Comparison of ENCODE assay signal across 13 mouse cellular contexts in genomic region chr11:102611317-102611705, GRCm38 (mm10). TPM values are rescaled to one million over a fixed set of nuclear protein-coding genes. Genes with fewer than 3 reads are reported as not detected.
DNase-seq lines count a peak whose midpoint lies in the region; ATAC-seq and TF ChIP-seq lines count a peak whose summit lies in the region.
"Had no signal": no experiment of that assay in that cellular context is flagged by ENCODE, and none has a peak within 500 bp of the region (broad histone marks: within the 10 kb centered on the region; RNA-seq: fewer than 3 reads in every experiment).

No protein-coding gene starts in this region.

- H3K4me2 ChIP-seq in kidney, postnatal 0 days (ENCODE audit: low read length), result no peak overlapping the region
- H3K4me2 ChIP-seq in embryonic facial prominence, embryonic 11.5 days (ENCODE audit: low read depth, low read length), result no peak overlapping the region
- 0 out of 2 replicates have a peak overlapping the region, but pooled peaks have one; percentile 12 for H3K4me2 ChIP-seq in intestine, embryonic 16.5 days (ENCODE audit: low read depth, low read length)

- DNase-seq in heart, embryonic 10.5 days (ENCODE audit: low spot score), result no peak
- DNase-seq in heart, adult 18-20 months, result no peak
- no peak for DNase-seq in kidney, postnatal 0 days (ENCODE audit: low spot score)
- no peak for DNase-seq in kidney, adult 11 months
- DNase-seq in embryonic facial prominence, embryonic 11.5 days (ENCODE audit: low spot score), result no peak
- no peak for DNase-seq in ovary, postnatal 14 days (ENCODE audit: low spot score)
- DNase-seq in right cerebral cortex, postnatal 10 days (ENCODE audit: low spot score in 2 of 2), result no peak
- DNase-seq: lung, postnatal 36 days had no signal

- no peak overlapping the region for H3K9ac ChIP-seq in kidney, postnatal 0 days (ENCODE audit: low read depth, low read length)
- H3K9ac ChIP-seq in embryonic facial prominence, embryonic 11.5 days (replicated peaks; ENCODE audit: low read length), result peak overlapping the region; percentile 37
- H3K9ac ChIP-seq in intestine, embryonic 16.5 days (ENCODE audit: low read depth, low read length), result 0 out of 2 replicates have a peak overlapping the region, but pooled peaks have one; percentile 53

- WGBS in heart, embryonic 10.5 days, result 16% methylated on average over 6 of the region's 6 CpGs
- WGBS in kidney, postnatal 0 days, result 17% methylated on average over 6 of the region's 6 CpGs
- 3% methylated on average over 6 of the region's 6 CpGs for WGBS in embryonic facial prominence, embryonic 11.5 days
- 19% methylated on average over 6 of the region's 6 CpGs for WGBS in intestine, embryonic 16.5 days

- no peaks in the 10 kb centered on the region for H3K9me3 ChIP-seq in heart, embryonic 10.5 days
- H3K9me3 ChIP-seq in kidney, postnatal 0 days (replicated peaks; ENCODE audit: low read length), result no peaks in the 10 kb centered on the region
- no peaks in the 10 kb centered on the region for H3K9me3 ChIP-seq in embryonic facial prominence, embryonic 11.5 days (replicated peaks; ENCODE audit: control insufficient read depth, low read length)
- H3K9me3 ChIP-seq in intestine, embryonic 16.5 days (ENCODE audit: control insufficient read depth, low read length), result no peaks in the 10 kb centered on the region

- TF ChIP-seq CTCF in kidney, postnatal 0 days (IDR thresholded peaks at IDR 0.05; ENCODE audit: low read depth), result no peak

- H3K4me3 ChIP-seq in heart, embryonic 10.5 days, result peak overlapping the region; percentile 1; the same call in 1 of the 2 replicates
- H3K4me3 ChIP-seq in kidney, postnatal 0 days (replicated peaks; ENCODE audit: low read depth, low read length), result no peak overlapping the region
- H3K4me3 ChIP-seq in embryonic facial prominence, embryonic 11.5 days (ENCODE audit: low read depth, low read length), result no peak overlapping the region
- no peak overlapping the region for H3K4me3 ChIP-seq in intestine, embryonic 16.5 days (ENCODE audit: low read length)
- H3K4me3 ChIP-seq: left cerebral cortex, adult 2 months had no signal

- H3K27me3 ChIP-seq in heart, embryonic 10.5 days (ENCODE audit: insufficient read depth, poor library complexity, severe bottlenecking), result no peaks in the 10 kb centered on the region
- H3K27me3 ChIP-seq in kidney, postnatal 0 days (ENCODE audit: insufficient read depth, low read length), result no peaks in the 10 kb centered on the region
- no peaks in the 10 kb centered on the region for H3K27me3 ChIP-seq in embryonic facial prominence, embryonic 11.5 days (ENCODE audit: control insufficient read depth, insufficient read depth, low read length)
- H3K27me3 ChIP-seq in intestine, embryonic 16.5 days (replicated peaks; ENCODE audit: control insufficient read depth, insufficient read depth, low read length), result peaks cover under 1% of the 10 kb centered on the region; the same call in 1 of the 2 replicates

- ATAC-seq in kidney, postnatal 0 days (replicated peaks; ENCODE audit: low FRiP score, low read depth), result no peak; the same call in 1 of the 2 replicates
- ATAC-seq in embryonic facial prominence, embryonic 11.5 days (replicated peaks; ENCODE audit: insufficient number of reproducible peaks, low FRiP score, low TSS enrichment, low read depth), result 0 out of 2 replicates have a peak, but pooled peaks have one; percentile 11
- no peak for ATAC-seq in intestine, embryonic 16.5 days

- H3K4me1 ChIP-seq in heart, embryonic 10.5 days, result peaks cover 41% of the 10 kb centered on the region
- peaks cover 14% of the 10 kb centered on the region for H3K4me1 ChIP-seq in kidney, postnatal 0 days (replicated peaks; ENCODE audit: insufficient read depth, low read length)
- H3K4me1 ChIP-seq in embryonic facial prominence, embryonic 11.5 days (ENCODE audit: control insufficient read depth, insufficient read depth, low read length), result peaks cover 11% of the 10 kb centered on the region
- peaks cover 17% of the 10 kb centered on the region for H3K4me1 ChIP-seq in intestine, embryonic 16.5 days (ENCODE audit: control insufficient read depth, insufficient read depth, low read length)

- H3K27ac ChIP-seq in heart, embryonic 10.5 days, result peak overlapping the region; percentile 82
- peak overlapping the region; percentile 57; the same call in 1 of the 2 replicates for H3K27ac ChIP-seq in kidney, postnatal 0 days
- peak overlapping the region; percentile 68 for H3K27ac ChIP-seq in embryonic facial prominence, embryonic 11.5 days (replicated peaks; ENCODE audit: low read depth, low read length)
- peak overlapping the region; percentile 68; the same call in 1 of the 2 replicates for H3K27ac ChIP-seq in intestine, embryonic 16.5 days (ENCODE audit: low read length)
- H3K27ac ChIP-seq: left cerebral cortex, adult 2 months had no signal

- no peaks in the 10 kb centered on the region for H3K36me3 ChIP-seq in heart, embryonic 10.5 days
- H3K36me3 ChIP-seq in kidney, postnatal 0 days (ENCODE audit: insufficient read depth, low read length), result no peaks in the 10 kb centered on the region
- no peaks in the 10 kb centered on the region for H3K36me3 ChIP-seq in embryonic facial prominence, embryonic 11.5 days (replicated peaks; ENCODE audit: control insufficient read depth, insufficient read depth, low read depth, low read length)
- H3K36me3 ChIP-seq in intestine, embryonic 16.5 days (ENCODE audit: control insufficient read depth, insufficient read depth, low read length), result no peaks in the 10 kb centered on the region

RNA-seq across cellular contexts. Expression of gene Fzd2, which starts 7.1 kb away (rescaled TPM):
- 22.9 and 34.5 TPM in 2 replicates for polyA plus RNA-seq in heart, embryonic 10.5 days (2016; fragmentation: Nextera tagmentation; extraction: Ambion mirVana)
- 1 to 10 TPM; 2.0 to 2.2 TPM for total RNA-seq in heart, adult 18-20 months (2021)
- polyA plus RNA-seq in kidney, postnatal 0 days (2015; fragmentation: Nextera tagmentation; extraction: Ambion mirVana), result 21.8 and 25.9 TPM in 2 replicates
- polyA plus RNA-seq in embryonic facial prominence, embryonic 11.5 days (2014; fragmentation: Nextera tagmentation; extraction: Ambion mirVana), result 53.3 and 57.0 TPM in 2 replicates
- polyA plus RNA-seq in intestine, embryonic 16.5 days (2015; fragmentation: Nextera tagmentation; extraction: Ambion mirVana), result 9.4 and 9.8 TPM in 2 replicates
- total RNA-seq: common myeloid progenitor, adult 5-6 weeks; hematopoietic stem cell, adult 5-6 weeks had no signal

RNA-seq across cellular contexts. Expression of gene Gm11627, which starts 32.0 kb away (rescaled TPM):
- polyA plus RNA-seq in heart, embryonic 10.5 days (2016; fragmentation: Nextera tagmentation; extraction: Ambion mirVana), result 11.6 and 13.5 TPM in 2 replicates
- total RNA-seq in heart, adult 18-20 months (2021), result 1 to 10 TPM; 1.1 to 1.2 TPM
- polyA plus RNA-seq in kidney, postnatal 0 days (2015; fragmentation: Nextera tagmentation; extraction: Ambion mirVana), result 8.6 and 8.9 TPM in 2 replicates
- polyA plus RNA-seq in embryonic facial prominence, embryonic 11.5 days (2014; fragmentation: Nextera tagmentation; extraction: Ambion mirVana), result 10.5 and 10.6 TPM in 2 replicates
- polyA plus RNA-seq in intestine, embryonic 16.5 days (2015; fragmentation: Nextera tagmentation; extraction: Ambion mirVana), result 14.9 and 15.8 TPM in 2 replicates
- total RNA-seq: common myeloid progenitor, adult 5-6 weeks; hematopoietic stem cell, adult 5-6 weeks had no signal

RNA-seq across cellular contexts. Expression of gene Meioc, which starts 52.2 kb away (rescaled TPM):
- polyA plus RNA-seq in heart, embryonic 10.5 days (2016; fragmentation: Nextera tagmentation; extraction: Ambion mirVana), result 0.53 and 1.2 TPM in 2 replicates
- total RNA-seq in heart, adult 18-20 months (2021), result not detected
- polyA plus RNA-seq in kidney, postnatal 0 days (2015; fragmentation: Nextera tagmentation; extraction: Ambion mirVana), result 0.32 and 0.36 TPM in 2 replicates
- polyA plus RNA-seq in embryonic facial prominence, embryonic 11.5 days (2014; fragmentation: Nextera tagmentation; extraction: Ambion mirVana), result 1.0 and 1.3 TPM in 2 replicates
- polyA plus RNA-seq in intestine, embryonic 16.5 days (2015; fragmentation: Nextera tagmentation; extraction: Ambion mirVana), result 0.24 and 0.65 TPM in 2 replicates
- total RNA-seq: common myeloid progenitor, adult 5-6 weeks; hematopoietic stem cell, adult 5-6 weeks; left cerebral cortex, adult 2 months had no signal
- polyA plus RNA-seq: C2C12 had no signal

RNA-seq across cellular contexts. Expression of gene Gpatch8, which starts 55.1 kb away (rescaled TPM):
- 45.7 and 47.0 TPM in 2 replicates for polyA plus RNA-seq in heart, embryonic 10.5 days (2016; fragmentation: Nextera tagmentation; extraction: Ambion mirVana)
- total RNA-seq in heart, adult 18-20 months (2021), result 10 to 100 TPM; 17.3 to 18.6 TPM
- 25.1 and 29.6 TPM in 2 replicates for polyA plus RNA-seq in kidney, postnatal 0 days (2015; fragmentation: Nextera tagmentation; extraction: Ambion mirVana)
- polyA plus RNA-seq in embryonic facial prominence, embryonic 11.5 days (2014; fragmentation: Nextera tagmentation; extraction: Ambion mirVana), result 43.2 and 43.4 TPM in 2 replicates
- polyA plus RNA-seq in intestine, embryonic 16.5 days (2015; fragmentation: Nextera tagmentation; extraction: Ambion mirVana), result 31.7 and 34.5 TPM in 2 replicates
